Mouse (Mus musculus) embryo, embryonic 11.5 days (tissue): Measurements from ENCODE around the gene Kmt2d.
"Not testable (repeated sequence)": the region's sequence is repeated elsewhere in the genome, so short reads cannot be mapped to it uniquely, and the experiment has no call there.

Experiments
- DNase-seq: peaks from one replicate; pipeline ENCODE4 v3.0.0-alpha.2; 2012; ENCODE audit warnings: low read depth, low spot score

Gene Kmt2d

DNA sequence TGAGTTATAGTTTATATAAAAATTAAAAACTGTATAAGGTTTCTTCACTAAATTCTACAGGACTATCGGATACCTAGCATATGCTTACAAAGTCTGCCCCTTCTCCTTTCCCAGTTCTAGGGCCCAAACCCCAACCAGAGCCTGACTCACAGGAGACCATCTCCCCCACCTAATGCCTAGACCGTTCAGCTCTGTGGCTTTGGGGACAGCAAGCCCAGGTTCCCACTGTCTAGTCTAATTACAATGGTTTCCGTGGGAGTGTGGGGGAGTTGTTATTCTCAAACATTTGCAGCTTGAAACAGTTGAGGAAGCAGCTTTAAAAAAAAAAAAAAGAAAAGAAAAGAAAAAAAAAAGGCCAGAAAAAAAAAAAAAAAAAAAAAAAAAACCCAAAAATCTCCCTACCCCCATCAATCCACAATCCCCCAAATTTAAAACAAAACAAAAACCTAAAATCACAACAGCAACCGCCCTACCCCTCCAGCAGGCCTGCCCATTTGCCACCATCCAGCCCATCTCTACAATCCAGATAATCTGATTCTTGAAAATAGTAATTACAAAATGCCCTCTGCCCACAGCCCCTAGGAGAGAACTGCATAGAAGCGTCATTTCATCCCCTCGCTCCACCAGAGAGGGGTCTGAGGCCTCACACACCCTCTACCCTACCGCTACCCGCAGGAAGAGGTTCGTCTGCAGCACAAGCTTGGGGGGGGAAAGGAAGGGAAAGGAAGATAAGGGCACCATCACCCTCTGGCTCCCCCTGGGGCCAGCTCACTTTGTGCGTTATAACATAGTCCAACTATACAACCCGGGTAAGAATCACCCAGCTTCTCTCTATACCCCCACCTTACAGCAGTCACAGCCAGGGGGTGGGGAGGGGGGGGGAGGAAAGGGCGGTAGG lies 38.6 kb downstream of the Kmt2d start:
- DNase-seq = no peak

DNA sequence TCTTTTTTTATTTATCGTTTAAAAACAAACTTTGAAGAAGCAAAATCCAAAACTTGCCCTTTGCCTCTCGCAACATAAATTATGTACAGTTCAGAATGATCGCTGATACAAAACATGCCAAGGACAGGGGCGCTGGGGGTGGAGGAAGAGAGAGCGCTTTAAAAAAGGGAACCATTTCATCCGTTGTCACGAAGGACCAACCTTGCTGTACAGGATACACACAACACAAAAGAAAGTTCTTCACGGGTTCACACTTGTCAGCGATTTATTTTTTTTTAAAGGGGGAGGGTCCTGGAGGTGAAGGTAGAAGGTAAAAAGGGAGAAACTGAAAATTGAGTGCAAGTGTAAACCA lies 39.3 kb downstream of the Kmt2d start:
- DNase-seq = no peak

DNA sequence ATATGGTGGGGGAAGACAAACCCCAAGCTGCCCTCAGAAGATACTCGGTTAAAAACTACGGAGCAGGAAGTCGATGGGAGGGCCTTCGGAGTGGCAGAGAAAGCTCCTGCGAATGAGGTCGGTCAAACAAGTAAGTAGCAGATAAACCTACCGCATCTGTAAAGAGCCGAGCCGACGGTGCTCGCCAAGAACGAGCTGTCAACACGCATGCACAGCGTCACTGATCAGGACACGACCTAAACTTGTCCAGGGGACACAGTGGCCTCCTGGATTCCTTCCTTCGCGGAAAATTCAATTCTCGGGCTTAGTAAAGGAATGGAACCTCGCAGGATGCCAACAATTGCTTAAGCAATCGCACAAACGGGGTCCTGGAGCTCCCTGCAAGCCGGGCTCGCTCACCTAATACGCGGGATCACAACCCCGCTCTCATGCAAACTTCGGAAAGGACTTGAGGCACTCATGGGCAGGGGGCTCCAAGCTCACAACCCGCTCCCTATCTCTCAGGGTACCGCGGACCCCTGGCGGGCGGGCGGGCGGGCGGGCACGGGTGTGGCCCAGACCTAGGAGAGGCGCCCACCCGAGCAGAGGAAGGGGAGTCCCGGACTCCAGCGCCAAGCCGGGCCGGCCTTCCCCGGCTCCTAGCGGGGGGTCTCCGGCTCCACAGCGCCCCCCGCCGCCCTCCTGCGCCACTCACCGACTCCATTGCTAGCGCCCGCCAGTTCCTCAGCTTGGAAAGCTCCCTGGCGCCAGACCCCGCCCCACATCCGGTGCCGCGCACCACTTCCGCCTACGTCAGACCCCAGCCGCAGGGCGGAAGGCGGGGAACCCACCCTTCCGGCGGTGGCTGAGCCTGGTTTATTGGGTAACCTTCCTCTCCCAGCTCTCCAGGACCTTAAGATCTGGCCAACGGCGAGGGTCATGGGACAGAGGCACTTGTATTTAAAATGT lies 40.0 kb downstream of the Kmt2d start, which contains the start of gene Prkag1:
TSS of gene Prkag1 (minus strand) at position 786 of the 948 bp plus-strand sequence.
- peak; percentile 90 for DNase-seq

GRCm38 (mm10) chr15:98827611-98828011 lies 43.4 kb downstream of the Kmt2d start:
- no peak for DNase-seq

GRCm38 (mm10) chr15:98823434-98823833 lies 47.6 kb downstream of the Kmt2d start:
- no peak for DNase-seq

DNA sequence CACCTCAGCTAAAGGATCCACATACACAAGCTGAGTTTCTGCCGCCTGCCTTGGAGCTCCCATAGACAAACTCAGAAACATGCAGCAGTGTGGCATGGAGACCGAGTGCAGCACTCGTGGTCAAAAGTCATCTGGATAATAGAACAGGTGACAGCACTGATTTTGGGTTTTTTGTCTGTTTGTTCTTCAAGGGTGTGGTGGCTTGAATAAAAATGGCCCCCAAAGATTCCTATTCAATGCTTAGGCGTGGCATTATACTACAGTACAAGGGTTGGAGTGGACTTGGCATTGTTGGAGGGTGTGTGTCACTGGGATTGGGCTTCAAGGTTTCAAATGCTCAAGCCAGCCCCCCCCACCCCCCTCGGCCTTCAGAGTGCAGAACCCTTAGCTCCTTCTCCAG lies 48.9 kb downstream of the Kmt2d start:
- DNase-seq = no peak

GRCm38 (mm10) chr15:98821403-98821802 lies 49.6 kb downstream of the Kmt2d start:
- DNase-seq = no peak

DNA sequence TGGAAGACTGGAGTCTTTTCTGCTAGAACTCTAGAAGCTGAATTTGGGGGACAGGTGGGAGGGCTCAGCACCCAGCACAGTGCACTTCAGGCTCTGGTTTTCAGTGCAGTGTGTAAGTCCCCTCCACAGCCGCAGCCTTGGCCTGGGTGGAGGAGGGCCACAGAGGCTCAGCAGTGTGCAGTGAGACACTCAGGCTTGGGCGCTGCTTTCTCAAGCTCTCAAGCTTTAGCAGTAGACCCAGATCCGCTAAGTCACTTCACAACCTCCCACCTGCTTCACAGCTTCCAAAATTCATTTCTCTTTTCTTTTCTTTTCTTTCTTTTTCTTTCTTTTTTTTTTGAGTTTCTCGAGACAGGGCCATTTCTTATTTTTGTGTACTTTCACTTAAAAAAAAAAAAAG lies 50.1 kb downstream of the Kmt2d start:
- no peak for DNase-seq

GRCm38 (mm10) chr15:98818171-98818570 lies 52.8 kb downstream of the Kmt2d start:
- DNase-seq = no peak

- DNase-seq = no peak
These were observed 58.1 kb downstream of the Kmt2d start for GRCm38 (mm10) chr15:98812741-98813424.

- DNase-seq = not testable (repeated sequence)
These were observed 60.8 kb downstream of the Kmt2d start for GRCm38 (mm10) chr15:98810212-98810611.

DNA sequence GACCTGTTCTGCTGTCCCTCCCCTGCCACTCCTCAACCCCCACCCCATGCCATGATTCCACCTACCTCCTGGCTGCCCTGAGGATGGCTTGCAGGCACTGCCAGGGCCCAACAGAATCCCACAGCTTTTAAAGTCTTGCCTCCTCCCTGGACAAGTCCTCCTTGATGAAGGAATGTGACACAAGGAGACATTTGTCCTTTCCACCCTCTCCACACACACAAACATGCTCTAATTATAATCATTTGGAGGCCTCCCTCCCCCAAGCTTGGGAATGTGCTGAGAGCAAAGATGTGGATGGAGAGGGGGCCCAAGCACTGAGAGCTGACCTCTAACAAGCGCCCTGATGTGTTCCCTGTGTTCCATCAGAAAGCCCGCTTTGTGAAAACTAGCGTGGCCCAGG lies 61.6 kb downstream of the Kmt2d start, which contains the start of gene Ddn:
TSS of gene Ddn (minus strand) at position 101 of the 400 bp plus-strand sequence.
- DNase-seq = no peak

DNA sequence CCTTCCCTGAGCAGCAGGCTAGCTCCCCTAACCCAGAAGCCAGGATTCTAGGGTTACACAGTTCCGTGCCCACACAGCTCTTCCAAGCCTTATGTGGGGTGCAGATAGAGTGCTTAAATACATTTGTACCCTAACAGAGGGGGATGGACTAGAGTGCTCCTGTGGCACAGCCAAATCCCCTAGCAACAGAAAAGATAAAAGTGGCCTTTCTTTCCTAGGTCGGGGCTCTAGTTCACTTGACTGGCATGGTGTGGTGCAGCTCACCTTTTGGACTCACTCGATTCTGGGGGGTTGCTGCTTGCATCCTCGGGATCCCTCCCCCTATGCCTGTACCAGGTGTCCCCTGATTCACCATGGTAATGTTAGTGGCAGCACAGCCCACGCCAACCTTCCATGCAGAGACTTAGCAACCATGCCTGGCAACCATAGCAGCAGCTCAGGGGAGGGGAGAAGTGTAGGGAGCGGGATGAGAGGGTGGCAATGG lies 62.3 kb downstream of the Kmt2d start:
- no peak for DNase-seq

GRCm38 (mm10) chr15:98807895-98808650 lies 62.9 kb downstream of the Kmt2d start:
- no peak for DNase-seq

GRCm38 (mm10) chr15:98806809-98807770 lies 63.9 kb downstream of the Kmt2d start:
- no peak for DNase-seq

- DNase-seq = no peak
These were observed 64.8 kb downstream of the Kmt2d start for GRCm38 (mm10) chr15:98806071-98806808.

DNA sequence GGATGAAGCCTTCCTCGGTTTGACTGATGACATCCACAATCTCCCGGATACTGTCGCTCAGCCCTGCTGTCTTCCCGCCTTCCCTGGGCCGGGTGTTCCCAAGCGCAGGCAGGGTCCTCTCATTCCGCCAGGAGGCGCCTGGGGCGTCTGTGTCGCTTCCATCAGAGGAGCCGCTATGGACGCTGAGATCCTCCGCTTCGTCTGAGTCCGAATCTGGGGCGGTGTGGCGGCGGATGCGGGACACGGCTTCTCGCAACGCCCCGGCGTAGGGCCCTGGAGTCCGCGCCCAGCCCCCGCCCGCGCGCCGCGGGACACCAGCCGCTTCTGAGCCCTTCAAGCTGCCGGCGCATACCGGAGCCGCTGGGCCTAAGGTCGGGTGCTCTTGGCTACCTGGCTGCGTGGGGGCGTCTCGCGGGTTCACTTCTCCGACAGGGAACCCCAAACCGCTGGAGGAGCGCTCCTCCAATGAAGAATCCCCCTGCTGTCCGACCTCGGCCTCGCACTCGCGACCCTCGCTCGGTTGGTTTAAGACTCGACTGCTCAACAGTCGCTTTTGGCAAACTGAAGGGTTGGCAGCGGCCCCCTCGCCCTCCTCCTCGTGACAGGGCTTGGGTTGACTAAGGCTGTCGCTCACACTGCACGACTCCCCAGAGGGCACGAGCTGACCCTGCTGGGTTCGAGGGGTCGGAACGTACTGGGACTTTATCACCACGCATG lies 65.5 kb downstream of the Kmt2d start:
- DNase-seq = no peak

DNA sequence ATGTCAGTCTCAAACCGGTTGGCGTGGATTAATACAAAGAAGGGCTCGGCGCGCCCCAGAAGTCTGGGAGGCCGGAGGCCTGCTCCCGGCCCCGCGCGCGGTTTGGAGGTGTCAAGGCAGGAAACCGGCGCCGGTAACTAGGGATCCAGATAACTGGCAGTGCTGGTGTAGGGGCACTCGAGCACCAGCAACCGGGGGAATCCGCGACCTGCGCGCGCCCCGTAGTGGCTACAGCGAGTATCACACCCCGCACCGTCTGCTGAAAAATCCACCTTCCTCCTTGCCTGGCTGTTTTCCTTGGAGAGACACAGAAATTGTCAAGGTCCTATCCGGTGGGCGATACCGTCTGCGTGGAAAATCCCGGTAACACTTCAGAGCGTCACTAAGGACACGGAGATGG lies 67.0 kb downstream of the Kmt2d start:
- DNase-seq = peak; percentile 61
